Mouse (Mus musculus) hindbrain, postnatal 0 days (tissue): ENCODE results near the gene Atp1a3. TPM values are rescaled to one million over a fixed set of nuclear protein-coding genes. Genes with fewer than 3 reads are reported as not detected.
A peak's percentile ranks its signal among the peaks of the same experiment; 100 is the strongest.

Source experiments
- ATAC-seq: fragments of 200-750 bp; cut with Nextera tagmentation; 2 replicates; pipeline ENCODE4 v1.8.0; 2017; ENCODE audit warnings: mild to moderate bottlenecking, moderate TSS enrichment, moderate library complexity
- DNase-seq: peaks from one replicate; pipeline ENCODE4 v3.0.0-alpha.2; 2015; ENCODE audit warnings: low spot score
- H3K27ac ChIP-seq: fragments of 300-500 bp; sonication (generic); 2 replicates; pipeline ENCODE4 v1.5.1; 2014; ENCODE audit warnings: mild to moderate bottlenecking
- H3K27me3 ChIP-seq: fragments of 300-500 bp; sonication (generic); 2 replicates; pipeline ENCODE4 v1.6.1; 2014; ENCODE audit warnings: low read length, mixed read lengths; ENCODE audit not compliant: insufficient read depth
- H3K36me3 ChIP-seq: fragments of 300-500 bp; sonication (generic); 2 replicates; pipeline ENCODE4 v1.6.1; 2014; ENCODE audit warnings: low read length, mixed read lengths; ENCODE audit not compliant: insufficient read depth
- H3K4me1 ChIP-seq: fragments of 300-500 bp; sonication (generic); 2 replicates; pipeline ENCODE4 v1.6.1; 2014; ENCODE audit warnings: antibody characterized with exemption, low read length, mixed read lengths; ENCODE audit not compliant: insufficient read depth
- H3K4me2 ChIP-seq: fragments of 300-500 bp; sonication (generic); 2 replicates; pipeline ENCODE4 v1.6.1; 2014; ENCODE audit warnings: low read depth, mild to moderate bottlenecking, low read length, moderate library complexity, mixed read lengths
- H3K4me3 ChIP-seq: fragments of 300-500 bp; sonication (generic); 2 replicates; pipeline ENCODE4 v1.5.1; 2014; ENCODE audit warnings: low read length
- H3K9ac ChIP-seq: fragments of 300-500 bp; sonication (generic); replicated peaks from 2 replicates; pipeline ENCODE4 v1.6.1; 2014; ENCODE audit warnings: mild to moderate bottlenecking, low read length, moderate library complexity, mixed read lengths
- H3K9me3 ChIP-seq: fragments of 300-500 bp; sonication (generic); 2 replicates; pipeline ENCODE4 v1.6.1; 2016; ENCODE audit warnings: low read length, mixed read lengths
- CTCF ChIP-seq: IDR thresholded peaks from 2 replicates; pipeline ENCODE4 v1.5.1; 2016; ENCODE audit warnings: antibody characterized with exemption, control low read depth, low read depth
- WGBS: fragments of 180-500 bp; shearing (Covaris S2); extraction: QIAGEN DNeasy Blood & Tissue Kit; methylation state at CpG from one replicate; pipeline ENCODE4 v1.1.7; 2014; 5-methylcytosine and 5-hydroxymethylcytosine counted together
- polyA plus RNA-seq: library from polyadenylated mRNA; unstranded; fragments of >200 nt; fragmentation: Nextera tagmentation; extraction: Ambion mirVana; gene quantifications from 2 replicates; pipeline ENCODE4 v1.2.1, GENCODE M21; 2015
- total RNA-seq: library from RNA; depleted of rRNA; stranded (reverse); fragments of >200 nt; gene quantifications from 2 replicates; pipeline ENCODE4 v1.2.3, GENCODE M21; 2014

The Atp1a3 gene
- total and polyA plus RNA-seq, 2 experiments from 2014 or later: 588 to 730 TPM

- peak overlapping the region; percentile 62 for H3K4me2 ChIP-seq
- peak; percentile 16 for ATAC-seq
Observed at GRCm38 (mm10) chr7:25010090-25010913, 4.5 kb upstream of the Atp1a3 start.

GRCm38 (mm10) chr7:25009099-25009700 is 3.4 kb upstream of the Atp1a3 start:
- H3K4me1 ChIP-seq: peaks cover 34% of the 10 kb centered on the region
- DNase-seq: peak; percentile 82
- ATAC-seq: peak; percentile 34

More at GRCm38 (mm10) chr7:25010090-25010913, 4.5 kb upstream of the Atp1a3 start:
- TF ChIP-seq CTCF: peak; percentile 80
- DNase-seq: peak; percentile 88
- Histone ChIP-seq H3K27me3 (no peaks in the 10 kb centered on the region), H3K4me3 (peak overlapping the region; percentile 35), H3K9me3 (no peaks in the 10 kb centered on the region), H3K27ac (peak overlapping the region; percentile 98), H3K4me1 (peaks cover 34% of the 10 kb centered on the region), H3K36me3 (peaks cover 8% of the 10 kb centered on the region; the same call in 1 of the 2 replicates), H3K9ac (peak overlapping the region; percentile 57)
- WGBS: 4% methylated on average over 88 of the region's 97 CpGs

GRCm38 (mm10) chr7:25008635-25009034 is 2.9 kb upstream of the Atp1a3 start:
- WGBS: 2% methylated on average over 17 of the region's 17 CpGs
- Histone ChIP-seq H3K27ac (peak overlapping the region; percentile 98), H3K9me3 (no peaks in the 10 kb centered on the region), H3K27me3 (no peaks in the 10 kb centered on the region), H3K4me3 (peak overlapping the region; percentile 35), H3K36me3 (0 out of 2 replicates have a peak, but pooled peaks cover 2% of the 10 kb centered on the region), H3K4me1 (peaks cover 38% of the 10 kb centered on the region), H3K9ac (peak overlapping the region; percentile 57), H3K4me2 (peak overlapping the region; percentile 62)
- DNase-seq (peak; percentile 77), ATAC-seq (peak; percentile 12; the same call in 1 of the 2 replicates)
- no peak for TF ChIP-seq CTCF

More at GRCm38 (mm10) chr7:25009099-25009700, 3.4 kb upstream of the Atp1a3 start:
- peak overlapping the region; percentile 98 for H3K27ac ChIP-seq
- 0 out of 2 replicates have a peak, but pooled peaks cover 4% of the 10 kb centered on the region for H3K36me3 ChIP-seq
- no peak for TF ChIP-seq CTCF
- H3K4me2 ChIP-seq: peak overlapping the region; percentile 62
- H3K4me3 ChIP-seq: peak overlapping the region; percentile 35
- no peaks in the 10 kb centered on the region for H3K27me3 ChIP-seq
- H3K9ac ChIP-seq: peak overlapping the region; percentile 57
- no peaks in the 10 kb centered on the region for H3K9me3 ChIP-seq
- 4% methylated on average over 20 of the region's 20 CpGs for WGBS

GRCm38 (mm10) chr7:25007609-25008374 is 2.0 kb upstream of the Atp1a3 start:
- Histone ChIP-seq H3K4me2 (peak overlapping the region; percentile 62), H3K9me3 (no peaks in the 10 kb centered on the region), H3K27me3 (no peaks in the 10 kb centered on the region), H3K9ac (peak overlapping the region; percentile 57), H3K4me1 (peaks cover 45% of the 10 kb centered on the region), H3K4me3 (peak overlapping the region; percentile 35; the same call in 1 of the 2 replicates), H3K36me3 (no peaks in the 10 kb centered on the region), H3K27ac (peak overlapping the region; percentile 98)
- TF ChIP-seq CTCF: no peak
- DNase-seq (peak; percentile 95), ATAC-seq (peak; percentile 30)
- WGBS: 11% methylated on average over 8 of the region's 8 CpGs

GRCm38 (mm10) chr7:25006586-25007364 is 1.0 kb upstream of the Atp1a3 start:
- ATAC-seq: no peak
- Histone ChIP-seq H3K27me3 (no peaks in the 10 kb centered on the region), H3K4me1 (peaks cover 45% of the 10 kb centered on the region), H3K9ac (peak overlapping the region; percentile 57; the same call in 1 of the 2 replicates), H3K4me3 (no peak overlapping the region), H3K27ac (peak overlapping the region; percentile 98), H3K4me2 (peak overlapping the region; percentile 71), H3K9me3 (no peaks in the 10 kb centered on the region), H3K36me3 (no peaks in the 10 kb centered on the region)
- 68% methylated on average over 12 of the region's 12 CpGs for WGBS
- DNase-seq: no peak
- TF ChIP-seq CTCF: no peak
